Mouse (Mus musculus): ENCODE results near the gene Ccdc171.

GRCm38 (mm10) chr4:83878236-83878635 is 352.9 kb downstream of the Ccdc171 start:
- TF ChIP-seq CTCF (IDR thresholded peaks at IDR 0.05; ENCODE audit: low read depth, low read length) (no peak), GATA1 (IDR thresholded peaks at IDR 0.05; ENCODE audit: borderline replicate concordance, low read length) (no peak), TAL1 (conservative IDR thresholded peaks at IDR 0.05; ENCODE audit: low read depth, low read length) (no peak), POLR2AphosphoS5 (IDR thresholded peaks at IDR 0.05; ENCODE audit: insufficient replicate concordance, low read depth, low read length) (no peak)

All from G1E (cell line).